Mouse (Mus musculus): ENCODE measurements around the gene Wfdc2.
"Not testable (repeated sequence)": the region's sequence is repeated elsewhere in the genome, so short reads cannot be mapped to it uniquely, and the experiment has no call there.

The Wfdc2 gene

DNA sequence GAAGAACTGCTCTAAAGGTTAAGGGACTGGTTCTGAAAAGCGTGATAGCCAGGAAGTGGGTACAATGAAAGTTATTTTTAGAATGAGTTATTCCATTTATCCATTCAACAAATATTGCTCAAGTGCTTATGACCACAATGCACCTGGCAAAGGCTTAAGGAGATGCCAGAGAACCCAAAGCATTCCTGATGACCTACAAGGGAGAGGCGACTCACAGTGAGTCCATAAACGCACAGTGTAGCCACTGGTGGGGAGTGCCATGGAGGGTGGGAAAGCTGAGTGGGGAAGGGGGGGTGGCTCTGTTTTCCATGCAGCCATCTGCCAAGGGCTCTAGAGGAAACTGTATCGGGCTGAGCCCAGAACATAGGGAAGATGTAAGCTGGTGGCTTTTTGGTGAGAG is 12.9 kb upstream of the Wfdc2 start:
- DNase-seq (ENCODE audit: low spot score in 2 of 2) = no peak

DNA sequence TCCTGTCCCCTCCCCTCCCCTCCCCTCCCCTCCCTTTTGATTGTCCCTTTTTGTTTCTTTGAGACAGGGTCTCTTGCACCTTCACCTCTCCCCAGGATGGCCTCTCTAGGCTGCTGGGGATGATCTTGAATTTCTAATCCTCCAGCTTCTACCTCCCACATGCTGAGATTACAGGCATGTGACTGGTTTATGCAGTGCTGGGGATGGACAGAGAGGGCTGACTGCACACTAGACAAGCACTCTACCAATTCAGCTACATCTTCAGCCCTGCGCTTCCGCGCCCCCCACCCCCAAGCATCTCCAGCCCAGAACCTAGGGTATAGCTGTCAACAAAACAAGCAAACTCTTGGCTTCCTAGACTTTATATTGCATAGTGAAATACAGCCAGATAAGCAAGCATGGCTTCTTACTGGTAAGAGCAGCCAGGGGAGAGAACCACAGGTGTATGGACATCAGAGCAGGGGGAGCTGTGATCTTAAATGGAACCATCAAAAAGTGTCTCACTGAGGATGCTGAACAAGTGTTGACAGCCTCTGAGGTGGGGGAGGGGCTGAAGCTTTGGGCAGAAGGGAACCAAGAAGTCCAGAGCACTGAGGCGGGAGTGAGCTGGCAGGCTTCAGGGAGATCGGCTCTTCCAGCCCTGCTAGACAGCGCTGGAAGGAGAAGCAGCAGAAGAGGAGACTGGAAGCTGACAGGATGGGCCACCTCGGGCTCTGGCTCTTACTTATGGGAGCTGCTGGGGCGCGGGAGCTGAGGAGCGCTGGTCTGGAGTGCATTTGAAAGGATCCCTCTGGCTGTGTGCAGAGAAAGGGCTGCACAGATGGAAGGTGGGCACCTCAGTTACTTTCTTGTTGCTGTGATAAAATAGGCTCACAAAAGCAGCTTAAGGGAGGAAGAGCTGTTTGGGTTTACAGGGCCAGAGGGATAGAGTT is 12.0 kb upstream of the Wfdc2 start:
- peak; percentile 36 to 54 for DNase-seq (ENCODE audit: low spot score in 2 of 2)

DNA sequence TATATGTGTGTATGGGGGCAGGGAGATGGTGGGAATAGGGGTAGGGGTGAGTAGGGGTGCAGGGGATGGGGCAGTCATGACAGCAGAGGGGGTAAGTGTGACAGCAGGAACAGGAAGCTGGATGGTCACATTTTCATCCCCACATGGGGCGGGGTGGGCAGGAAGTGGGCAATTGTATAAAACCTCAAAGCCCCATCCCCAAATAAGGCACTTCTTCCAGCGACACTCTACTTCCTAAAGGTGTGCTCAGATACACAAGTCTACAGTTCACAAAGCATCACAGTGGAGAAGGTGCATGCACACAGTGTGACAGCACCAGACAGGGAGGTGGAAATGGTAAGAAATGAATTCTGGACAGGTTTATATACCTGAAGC is 11.3 kb upstream of the Wfdc2 start:
- DNase-seq (ENCODE audit: low spot score in 2 of 2) = no peak

- DNase-seq (ENCODE audit: low spot score in 2 of 2) = no peak
These were observed 10.7 kb upstream of the Wfdc2 start for GRCm38 (mm10) chr2:164551502-164551901.

DNA sequence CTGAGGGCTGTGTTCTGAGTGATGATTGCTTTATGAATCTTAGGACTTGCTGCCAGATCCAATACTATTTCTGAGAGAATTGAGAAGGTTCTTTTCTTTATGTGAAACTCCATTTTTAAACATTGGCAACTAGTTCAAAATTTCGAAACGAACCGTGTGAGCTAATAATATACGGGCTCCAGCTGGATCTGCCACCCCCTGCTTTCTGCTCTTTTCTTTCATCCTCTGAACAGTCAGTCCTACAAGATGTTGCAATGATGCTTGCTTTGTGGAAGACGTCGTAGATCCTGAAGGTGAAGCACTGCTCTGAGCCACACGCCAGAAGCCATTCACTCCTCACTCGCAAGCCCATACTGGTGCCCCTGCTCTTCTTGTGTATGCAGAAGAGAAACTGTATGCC is 3.8 kb upstream of the Wfdc2 start:
- peak; percentile 61 to 66 for DNase-seq (ENCODE audit: low spot score in 2 of 2)

- DNase-seq (ENCODE audit: low spot score in 2 of 2) = no peak
These were observed 3.1 kb upstream of the Wfdc2 start for GRCm38 (mm10) chr2:164558991-164559645.

GRCm38 (mm10) chr2:164560106-164560505 is 2.1 kb upstream of the Wfdc2 start:
- DNase-seq (ENCODE audit: low spot score in 2 of 2) = no peak

GRCm38 (mm10) chr2:164563339-164564038 is 1.3 kb downstream of the Wfdc2 start:
- DNase-seq (ENCODE audit: low spot score in 2 of 2) = peak; percentile 52 to 61

GRCm38 (mm10) chr2:164564346-164564745 is 2.1 kb downstream of the Wfdc2 start:
- no peak for DNase-seq (ENCODE audit: low spot score in 2 of 2)

GRCm38 (mm10) chr2:164566997-164567396 is 4.8 kb downstream of the Wfdc2 start:
- no peak for DNase-seq (ENCODE audit: low spot score in 2 of 2)

DNA sequence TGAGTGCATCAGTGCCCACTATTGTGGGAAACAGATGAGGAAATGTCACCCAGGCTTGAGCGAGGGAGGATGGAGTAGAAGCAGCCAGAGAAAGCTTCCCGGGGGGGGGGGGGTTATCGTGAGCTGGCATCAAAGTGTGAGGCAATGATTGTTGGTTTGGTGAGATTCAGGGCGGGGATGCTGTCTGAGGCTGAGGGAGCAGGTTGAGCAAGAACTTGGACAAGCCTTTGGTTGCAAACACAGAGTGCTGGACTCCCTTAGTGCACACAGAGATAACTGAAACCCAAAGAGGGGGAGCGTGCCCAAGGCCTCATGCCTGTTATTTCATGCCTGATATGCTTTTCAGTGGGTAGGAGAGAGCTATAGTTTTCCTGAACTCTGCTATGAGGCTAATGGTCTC is 5.2 kb downstream of the Wfdc2 start:
- no peak for DNase-seq (ENCODE audit: low spot score in 2 of 2)

- not testable (repeated sequence) for DNase-seq (ENCODE audit: low spot score in 2 of 2)
These were observed 11.1 kb downstream of the Wfdc2 start, which contains the start of gene Spint3 for GRCm38 (mm10) chr2:164573359-164573758. TSS of gene Spint3 (minus strand) at chr2:164573459.

GRCm38 (mm10) chr2:164585025-164585725 is 23.0 kb downstream of the Wfdc2 start, which contains the start of gene Wfdc6a:
TSS of gene Wfdc6a (minus strand) at chr2:164585447.
- DNase-seq (ENCODE audit: low spot score in 2 of 2) = not testable (repeated sequence)

DNA sequence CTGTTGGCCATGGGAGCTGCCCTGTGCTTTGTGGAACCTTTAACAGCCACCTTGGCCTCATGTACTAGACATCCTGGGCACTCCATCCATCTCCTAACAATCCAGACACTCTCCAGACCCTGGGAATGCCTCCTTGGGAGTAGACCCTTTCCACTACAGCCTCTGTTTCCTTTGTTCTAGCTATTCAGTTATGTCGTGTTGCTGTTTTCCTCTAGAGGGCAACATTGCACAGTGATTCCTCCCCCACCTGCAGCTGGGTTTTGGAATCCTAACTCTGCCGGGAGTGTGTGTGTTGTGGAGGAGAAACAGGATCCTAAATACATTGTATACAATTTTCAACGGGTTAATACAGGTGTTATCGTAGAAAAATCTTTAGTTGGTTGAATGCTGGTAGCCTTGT is 29.8 kb downstream of the Wfdc2 start:
- peak; percentile 13 to 48 for DNase-seq (ENCODE audit: low spot score in 2 of 2)

- DNase-seq (ENCODE audit: low spot score in 2 of 2) = no peak
These were observed 31.3 kb downstream of the Wfdc2 start, which contains the start of gene Eppin for GRCm38 (mm10) chr2:164593494-164593893. TSS of gene Eppin (minus strand) at chr2:164593594.

DNA sequence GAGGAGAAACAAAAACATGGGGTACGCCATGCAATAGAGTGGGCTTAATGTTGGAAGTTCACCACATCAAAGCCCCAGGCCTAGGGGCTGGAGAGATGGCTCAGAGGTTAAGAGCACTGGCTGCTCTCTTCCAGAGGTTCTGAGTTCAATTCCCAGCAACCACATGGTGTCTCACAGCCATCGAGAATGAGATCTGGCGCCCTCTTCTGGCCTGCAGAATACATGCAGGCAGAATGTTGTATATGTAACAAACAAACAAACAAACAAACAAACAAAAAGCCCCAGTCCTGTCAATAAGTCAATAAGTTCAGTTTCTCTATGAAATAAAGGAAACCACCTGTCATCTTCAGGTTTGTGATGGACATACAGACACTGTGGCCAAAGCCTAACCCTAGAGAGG is 38.0 kb downstream of the Wfdc2 start:
- DNase-seq (ENCODE audit: low spot score in 2 of 2) = no peak

DNA sequence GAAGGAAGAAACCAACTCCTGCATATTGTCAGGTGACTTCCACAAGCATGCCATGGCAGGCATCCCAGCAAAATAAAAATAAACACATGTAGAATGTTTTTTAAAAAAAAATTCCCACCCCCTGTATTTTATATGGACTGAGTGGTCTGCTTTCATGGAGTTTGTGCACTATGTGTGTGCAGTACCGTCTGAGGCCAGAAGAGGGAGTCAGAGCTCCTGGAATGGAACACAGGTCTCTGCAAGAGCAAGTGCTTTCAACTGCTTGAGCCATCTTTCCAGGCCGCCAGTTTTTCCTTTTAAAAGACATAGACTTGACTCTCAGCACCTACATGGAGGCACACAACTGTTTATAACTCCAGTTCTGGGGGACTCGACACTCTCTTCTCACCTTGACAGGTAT is 41.3 kb downstream of the Wfdc2 start:
- DNase-seq (ENCODE audit: low spot score in 2 of 2) = no peak

DNA sequence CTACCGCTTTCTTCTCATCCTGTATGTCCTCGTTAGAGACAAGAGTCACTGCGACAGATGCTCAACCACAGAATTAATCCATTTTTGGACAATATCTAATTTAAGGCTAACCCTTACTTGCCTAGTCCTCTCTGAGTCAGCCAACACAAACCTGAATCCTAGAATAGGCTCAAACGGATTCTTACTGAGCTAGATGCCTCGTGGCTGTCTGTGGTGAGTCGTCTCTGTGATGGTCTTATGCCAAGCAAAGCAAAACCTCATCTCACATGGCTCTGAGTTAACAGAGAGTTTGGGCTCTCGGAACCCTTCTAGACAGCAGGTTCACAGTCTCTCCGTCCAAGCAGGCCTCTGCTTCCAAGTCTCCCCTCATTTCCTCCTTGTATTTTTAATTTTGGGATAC is 42.2 kb downstream of the Wfdc2 start:
- DNase-seq (ENCODE audit: low spot score in 2 of 2) = peak; percentile 6 to 23

- DNase-seq (ENCODE audit: low spot score in 2 of 2) = no peak
These were observed 46.6 kb downstream of the Wfdc2 start for GRCm38 (mm10) chr2:164608781-164609180.

DNA sequence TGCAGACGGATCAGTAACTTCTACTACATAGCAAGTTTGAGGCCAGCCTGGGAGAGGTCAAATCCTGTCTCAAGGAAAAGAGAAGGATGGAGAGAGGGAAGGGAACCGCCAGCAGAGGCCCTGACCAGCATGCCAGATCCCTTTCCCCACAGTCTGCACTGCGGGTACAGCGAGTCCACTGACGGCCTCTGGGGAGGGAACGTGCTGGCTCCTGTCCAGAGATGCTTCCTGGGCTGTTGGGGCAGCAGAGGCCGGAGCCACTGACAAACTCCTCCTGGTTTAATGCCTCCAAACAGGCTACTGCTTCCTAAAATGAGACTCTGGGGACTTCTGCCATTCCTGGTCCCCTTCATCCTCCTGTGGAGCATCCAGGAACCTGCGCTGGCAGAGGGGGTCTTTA is 51.3 kb downstream of the Wfdc2 start, which contains the start of the genes Wfdc6b and Wfdc8:
TSS of gene Wfdc6b (plus strand) at position 52 of the 400 bp plus-strand sequence.
TSS of gene Wfdc8 (minus strand) at position 156 of the 400 bp plus-strand sequence.
- DNase-seq (ENCODE audit: low spot score in 2 of 2) = not testable (repeated sequence)

DNA sequence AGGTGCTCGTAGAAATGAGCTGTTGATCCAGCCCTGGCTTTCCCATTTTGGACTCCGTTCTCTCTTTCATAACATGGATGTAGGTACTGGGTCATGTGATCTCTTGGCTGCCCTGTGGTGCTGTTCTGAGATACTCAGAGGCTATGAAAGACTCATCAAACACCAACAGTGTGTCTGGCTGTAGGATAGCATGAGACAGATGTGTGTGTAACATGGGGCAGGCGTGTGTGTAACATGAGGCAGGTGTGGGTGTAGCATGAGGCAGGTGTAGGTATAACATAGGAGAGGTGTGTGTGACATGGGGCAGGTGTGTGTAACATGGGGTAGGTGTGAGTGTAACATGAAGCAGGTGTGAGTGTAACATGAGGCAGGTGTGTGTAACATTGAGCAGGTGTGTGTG is 53.2 kb downstream of the Wfdc2 start:
- no peak for DNase-seq (ENCODE audit: low spot score in 2 of 2)
